Mouse (Mus musculus): ENCODE results near the gene 8030474K03Rik. TPM values are rescaled to one million over a fixed set of nuclear protein-coding genes. Genes with fewer than 3 reads are reported as not detected.

8030474K03Rik gene
- not detected in 2 replicates for polyA plus RNA-seq (2014; fragmentation: Nextera tagmentation; extraction: Ambion mirVana)

GRCm38 (mm10) chrX:101794342-101794741 lies at the start of gene 8030474K03Rik, which contains the start of gene Gm4779:
TSS of gene 8030474K03Rik (plus strand) at chrX:101794656.
TSS of gene Gm4779 (minus strand) at chrX:101794423.
- no peaks in the 10 kb centered on the region for H3K27me3 ChIP-seq (ENCODE audit: control insufficient read depth, insufficient read depth, low read length)
- no peak within 1 kb of the TSS for H3K4me2 ChIP-seq (ENCODE audit: low read depth, low read length, severe bottlenecking)
- H3K4me3 ChIP-seq (ENCODE audit: low read depth, low read length): no peak within 1 kb of the TSS
- H3K9ac ChIP-seq (ENCODE audit: low read length): no peak within 1 kb of the TSS
- no peaks in the 10 kb centered on the region for H3K9me3 ChIP-seq (ENCODE audit: control insufficient read depth, low read length)
- no peak within 1 kb of the TSS for H3K27ac ChIP-seq (ENCODE audit: low read depth, low read length)
- no peaks in the 10 kb centered on the region for H3K4me1 ChIP-seq (replicated peaks; ENCODE audit: control insufficient read depth, insufficient read depth, low read length)
- ATAC-seq (replicated peaks; ENCODE audit: low FRiP score): no peak
- no peak for DNase-seq (ENCODE audit: low spot score)
- no peaks in the 10 kb centered on the region for H3K36me3 ChIP-seq (ENCODE audit: control insufficient read depth, insufficient read depth, low read length)
- WGBS: 94% methylated on average over 33 of the region's 35 CpGs

GRCm38 (mm10) chrX:101750144-101750543 lies 44.3 kb upstream of the 8030474K03Rik start:
- DNase-seq (ENCODE audit: low spot score) (no peak), ATAC-seq (replicated peaks; ENCODE audit: low FRiP score) (peak; percentile 64; the same call in 1 of the 2 replicates)
- H3K9me3 ChIP-seq (ENCODE audit: control insufficient read depth, low read length): no peaks in the 10 kb centered on the region
- 41% methylated on average over 4 of the region's 4 CpGs for WGBS
- H3K4me1 ChIP-seq (replicated peaks; ENCODE audit: control insufficient read depth, insufficient read depth, low read length): no peaks in the 10 kb centered on the region
- peaks cover 14% of the 10 kb centered on the region for H3K27me3 ChIP-seq (ENCODE audit: control insufficient read depth, insufficient read depth, low read length)
- H3K9ac ChIP-seq (ENCODE audit: low read length): no peak overlapping the region
- no peak overlapping the region for H3K4me3 ChIP-seq (ENCODE audit: low read depth, low read length)
- H3K36me3 ChIP-seq (ENCODE audit: control insufficient read depth, insufficient read depth, low read length): no peaks in the 10 kb centered on the region
- no peak overlapping the region for H3K27ac ChIP-seq (ENCODE audit: low read depth, low read length)
- no peak overlapping the region for H3K4me2 ChIP-seq (ENCODE audit: low read depth, low read length, severe bottlenecking)

GRCm38 (mm10) chrX:101754478-101754877 lies 40.0 kb upstream of the 8030474K03Rik start:
- Histone ChIP-seq H3K27ac (ENCODE audit: low read depth, low read length) (no peak overlapping the region), H3K4me1 (replicated peaks; ENCODE audit: control insufficient read depth, insufficient read depth, low read length) (no peaks in the 10 kb centered on the region), H3K27me3 (ENCODE audit: control insufficient read depth, insufficient read depth, low read length) (peaks cover 12% of the 10 kb centered on the region), H3K9me3 (ENCODE audit: control insufficient read depth, low read length) (no peaks in the 10 kb centered on the region), H3K4me3 (ENCODE audit: low read depth, low read length) (no peak overlapping the region), H3K9ac (ENCODE audit: low read length) (no peak overlapping the region), H3K36me3 (ENCODE audit: control insufficient read depth, insufficient read depth, low read length) (no peaks in the 10 kb centered on the region), H3K4me2 (ENCODE audit: low read depth, low read length, severe bottlenecking) (no peak overlapping the region)
- 85% methylated on average over 5 of the region's 5 CpGs for WGBS
- DNase-seq (ENCODE audit: low spot score) (no peak), ATAC-seq (replicated peaks; ENCODE audit: low FRiP score) (no peak)

GRCm38 (mm10) chrX:101764621-101765020 lies 29.8 kb upstream of the 8030474K03Rik start:
- no peak for ATAC-seq (replicated peaks; ENCODE audit: low FRiP score)
- WGBS: 76% methylated on average over 5 of the region's 5 CpGs
- no peak for DNase-seq (ENCODE audit: low spot score)
- Histone ChIP-seq H3K9me3 (ENCODE audit: control insufficient read depth, low read length) (no peaks in the 10 kb centered on the region), H3K4me2 (ENCODE audit: low read depth, low read length, severe bottlenecking) (no peak overlapping the region), H3K36me3 (ENCODE audit: control insufficient read depth, insufficient read depth, low read length) (no peaks in the 10 kb centered on the region), H3K27me3 (ENCODE audit: control insufficient read depth, insufficient read depth, low read length) (peaks cover 11% of the 10 kb centered on the region), H3K4me1 (replicated peaks; ENCODE audit: control insufficient read depth, insufficient read depth, low read length) (no peaks in the 10 kb centered on the region), H3K9ac (ENCODE audit: low read length) (no peak overlapping the region), H3K4me3 (ENCODE audit: low read depth, low read length) (no peak overlapping the region), H3K27ac (ENCODE audit: low read depth, low read length) (no peak overlapping the region)

- Histone ChIP-seq H3K36me3 (ENCODE audit: control insufficient read depth, insufficient read depth, low read length) (no peaks in the 10 kb centered on the region), H3K27me3 (ENCODE audit: control insufficient read depth, insufficient read depth, low read length) (peaks cover 7% of the 10 kb centered on the region), H3K27ac (ENCODE audit: low read depth, low read length) (no peak overlapping the region), H3K9ac (ENCODE audit: low read length) (no peak overlapping the region), H3K9me3 (ENCODE audit: control insufficient read depth, low read length) (no peaks in the 10 kb centered on the region), H3K4me2 (ENCODE audit: low read depth, low read length, severe bottlenecking) (no peak overlapping the region), H3K4me1 (replicated peaks; ENCODE audit: control insufficient read depth, insufficient read depth, low read length) (no peaks in the 10 kb centered on the region), H3K4me3 (ENCODE audit: low read depth, low read length) (no peak overlapping the region)
- no peak for DNase-seq (ENCODE audit: low spot score)
- WGBS: 83% methylated on average over 4 of the region's 4 CpGs
- ATAC-seq (replicated peaks; ENCODE audit: low FRiP score): no peak
Observed at GRCm38 (mm10) chrX:101765111-101765510, 29.3 kb upstream of the 8030474K03Rik start.

- DNase-seq (ENCODE audit: low spot score) (no peak), ATAC-seq (replicated peaks; ENCODE audit: low FRiP score) (no peak)
- Histone ChIP-seq H3K27ac (ENCODE audit: low read depth, low read length) (no peak overlapping the region), H3K9me3 (ENCODE audit: control insufficient read depth, low read length) (no peaks in the 10 kb centered on the region), H3K4me1 (replicated peaks; ENCODE audit: control insufficient read depth, insufficient read depth, low read length) (no peaks in the 10 kb centered on the region), H3K4me2 (ENCODE audit: low read depth, low read length, severe bottlenecking) (no peak overlapping the region), H3K36me3 (ENCODE audit: control insufficient read depth, insufficient read depth, low read length) (no peaks in the 10 kb centered on the region), H3K9ac (ENCODE audit: low read length) (no peak overlapping the region), H3K4me3 (ENCODE audit: low read depth, low read length) (no peak overlapping the region), H3K27me3 (ENCODE audit: control insufficient read depth, insufficient read depth, low read length) (peaks cover 5% of the 10 kb centered on the region; the same call in 1 of the 2 replicates)
- 76% methylated on average over 7 of the region's 7 CpGs for WGBS
Observed at GRCm38 (mm10) chrX:101767280-101767679, 27.2 kb upstream of the 8030474K03Rik start.

GRCm38 (mm10) chrX:101769478-101769877 lies 25.0 kb upstream of the 8030474K03Rik start:
- Histone ChIP-seq H3K36me3 (ENCODE audit: control insufficient read depth, insufficient read depth, low read length) (no peaks in the 10 kb centered on the region), H3K4me2 (ENCODE audit: low read depth, low read length, severe bottlenecking) (no peak overlapping the region), H3K27me3 (ENCODE audit: control insufficient read depth, insufficient read depth, low read length) (peaks cover 5% of the 10 kb centered on the region; the same call in 1 of the 2 replicates), H3K27ac (ENCODE audit: low read depth, low read length) (no peak overlapping the region), H3K9ac (ENCODE audit: low read length) (no peak overlapping the region), H3K4me3 (ENCODE audit: low read depth, low read length) (no peak overlapping the region), H3K9me3 (ENCODE audit: control insufficient read depth, low read length) (no peaks in the 10 kb centered on the region), H3K4me1 (replicated peaks; ENCODE audit: control insufficient read depth, insufficient read depth, low read length) (no peaks in the 10 kb centered on the region)
- DNase-seq (ENCODE audit: low spot score) (no peak), ATAC-seq (replicated peaks; ENCODE audit: low FRiP score) (no peak)
- 73% methylated on average over 2 of the region's 2 CpGs for WGBS

- WGBS: 71% methylated on average over 3 of the region's 3 CpGs
- Histone ChIP-seq H3K27ac (ENCODE audit: low read depth, low read length) (no peak overlapping the region), H3K4me2 (ENCODE audit: low read depth, low read length, severe bottlenecking) (no peak overlapping the region), H3K27me3 (ENCODE audit: control insufficient read depth, insufficient read depth, low read length) (peaks cover 5% of the 10 kb centered on the region; the same call in 1 of the 2 replicates), H3K9me3 (ENCODE audit: control insufficient read depth, low read length) (no peaks in the 10 kb centered on the region), H3K36me3 (ENCODE audit: control insufficient read depth, insufficient read depth, low read length) (no peaks in the 10 kb centered on the region), H3K4me1 (replicated peaks; ENCODE audit: control insufficient read depth, insufficient read depth, low read length) (no peaks in the 10 kb centered on the region), H3K4me3 (ENCODE audit: low read depth, low read length) (no peak overlapping the region), H3K9ac (ENCODE audit: low read length) (no peak overlapping the region)
- ATAC-seq (replicated peaks; ENCODE audit: low FRiP score) (no peak), DNase-seq (ENCODE audit: low spot score) (no peak)
Observed at GRCm38 (mm10) chrX:101770307-101770706, 24.1 kb upstream of the 8030474K03Rik start.

- WGBS: 47% methylated on average over 5 of the region's 5 CpGs
Observed at GRCm38 (mm10) chrX:101772035-101772434, 22.4 kb upstream of the 8030474K03Rik start.

More at GRCm38 (mm10) chrX:101772035-101772434, 22.4 kb upstream of the 8030474K03Rik start:
- Histone ChIP-seq H3K4me1 (replicated peaks; ENCODE audit: control insufficient read depth, insufficient read depth, low read length) (no peaks in the 10 kb centered on the region), H3K27me3 (ENCODE audit: control insufficient read depth, insufficient read depth, low read length) (peaks cover 5% of the 10 kb centered on the region; the same call in 1 of the 2 replicates), H3K27ac (ENCODE audit: low read depth, low read length) (no peak overlapping the region), H3K4me3 (ENCODE audit: low read depth, low read length) (no peak overlapping the region), H3K9me3 (ENCODE audit: control insufficient read depth, low read length) (no peaks in the 10 kb centered on the region), H3K36me3 (ENCODE audit: control insufficient read depth, insufficient read depth, low read length) (no peaks in the 10 kb centered on the region), H3K9ac (ENCODE audit: low read length) (no peak overlapping the region), H3K4me2 (ENCODE audit: low read depth, low read length, severe bottlenecking) (no peak overlapping the region)
- DNase-seq (ENCODE audit: low spot score): peak; percentile 62
- no peak for ATAC-seq (replicated peaks; ENCODE audit: low FRiP score)
